Mouse (Mus musculus): Measurements from ENCODE around the gene Cbwd1.

DNA sequence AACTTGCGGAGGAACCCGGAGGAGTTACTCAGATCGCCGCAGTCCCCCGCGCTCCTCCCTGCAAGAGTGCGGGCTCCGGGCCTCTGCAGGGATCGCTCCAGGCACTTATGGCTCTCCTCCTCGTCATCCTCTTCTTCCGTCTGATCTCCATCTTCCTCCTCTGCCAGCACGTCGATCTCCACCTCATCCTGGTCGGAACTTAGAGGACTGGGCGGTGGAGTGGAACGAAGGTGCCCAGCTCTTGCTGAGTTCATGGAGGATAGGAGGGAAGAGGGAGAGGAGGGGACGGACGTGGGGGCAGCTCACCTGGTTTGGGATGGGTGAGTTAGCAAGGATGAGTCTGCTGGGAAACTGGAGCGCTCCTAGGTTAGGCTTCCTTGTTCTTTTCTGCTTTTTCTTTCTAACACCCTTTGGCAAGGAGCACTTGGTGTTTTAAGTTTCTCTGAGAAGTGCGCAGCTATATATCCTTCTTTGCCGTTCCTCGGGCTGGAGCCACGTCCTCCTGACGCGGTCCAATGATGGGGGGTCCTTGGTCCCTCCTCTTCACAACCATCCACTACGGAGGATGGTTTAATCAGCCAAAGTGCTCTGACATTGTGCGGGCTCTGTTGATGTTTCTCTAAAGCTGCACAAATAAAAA is 60.7 kb downstream of the Cbwd1 start, which contains the start of gene Foxd4:
- TF ChIP-seq CTCF (IDR thresholded peaks at IDR 0.05; ENCODE audit: low read depth), result no peak
- no peak for TF ChIP-seq EP300 (IDR thresholded peaks at IDR 0.05; ENCODE audit: low read depth)
